Mouse (Mus musculus) liver, embryonic 11.5 days (tissue): ENCODE measurements around the gene Rab5c. TPM values are rescaled to one million over a fixed set of nuclear protein-coding genes. Genes with fewer than 3 reads are reported as not detected.
A peak's percentile ranks its signal among the peaks of the same experiment; 100 is the strongest.

Experiments
- ATAC-seq: fragments of 200-750 bp; cut with Nextera tagmentation; replicated peaks from 2 replicates; pipeline ENCODE4 v1.8.0; 2017; ENCODE audit warnings: moderate number of reproducible peaks, mild to moderate bottlenecking, moderate TSS enrichment, moderate library complexity; ENCODE audit not compliant: low FRiP score
- DNase-seq: peaks from one replicate; pipeline ENCODE4 v3.0.0-alpha.2; 2017; ENCODE audit warnings: low spot score
- H3K27ac ChIP-seq: fragments of 300-500 bp; sonication (generic); 2 replicates; pipeline ENCODE4 v1.5.1; 2014; ENCODE audit warnings: mild to moderate bottlenecking, low read depth, low read length, control low read depth
- H3K27me3 ChIP-seq: fragments of 300-500 bp; sonication (generic); replicated peaks from 2 replicates; pipeline ENCODE4 v1.6.1; 2014; ENCODE audit warnings: low read length, mixed read lengths; ENCODE audit not compliant: control insufficient read depth, insufficient read depth
- H3K36me3 ChIP-seq: fragments of 300-500 bp; sonication (generic); 2 replicates; pipeline ENCODE4 v1.6.1; 2014; ENCODE audit warnings: mild to moderate bottlenecking, low read length, moderate library complexity, mixed read lengths; ENCODE audit not compliant: control insufficient read depth, insufficient read depth
- H3K4me1 ChIP-seq: fragments of 300-500 bp; sonication (generic); replicated peaks from 2 replicates; pipeline ENCODE4 v1.6.1; 2014; ENCODE audit warnings: low read length, mixed read lengths; ENCODE audit not compliant: control insufficient read depth, insufficient read depth
- H3K4me2 ChIP-seq: fragments of 300-500 bp; sonication (generic); 2 replicates; pipeline ENCODE4 v1.6.1; 2014; ENCODE audit warnings: mild to moderate bottlenecking, control low read depth, moderate library complexity
- H3K4me3 ChIP-seq: fragments of 300-500 bp; sonication (generic); 2 replicates; pipeline ENCODE4 v1.5.1; 2014; ENCODE audit warnings: low read depth, low read length, control low read depth
- H3K9ac ChIP-seq: fragments of 300-500 bp; sonication (generic); 2 replicates; pipeline ENCODE4 v1.6.1; 2014; ENCODE audit warnings: low read depth, low read length, control low read depth
- H3K9me3 ChIP-seq: fragments of 300-500 bp; sonication (generic); 2 replicates; pipeline ENCODE4 v1.6.1; 2016; ENCODE audit warnings: low read length, inconsistent platforms, mixed read lengths; ENCODE audit not compliant: control insufficient read depth
- WGBS: fragments of 180-500 bp; shearing (Covaris S2); extraction: QIAGEN DNeasy Blood & Tissue Kit; methylation state at CpG from one replicate; pipeline ENCODE4 v1.1.7; 2014; 5-methylcytosine and 5-hydroxymethylcytosine counted together
- polyA plus RNA-seq: library from polyadenylated mRNA; unstranded; fragments of >200 nt; fragmentation: Nextera tagmentation; extraction: Ambion mirVana; gene quantifications from 2 replicates; pipeline ENCODE4 v1.2.1, GENCODE M21; 2014

Rab5c gene
- polyA plus RNA-seq, 1 experiment from 2014 or later = 51.2 TPM

DNA sequence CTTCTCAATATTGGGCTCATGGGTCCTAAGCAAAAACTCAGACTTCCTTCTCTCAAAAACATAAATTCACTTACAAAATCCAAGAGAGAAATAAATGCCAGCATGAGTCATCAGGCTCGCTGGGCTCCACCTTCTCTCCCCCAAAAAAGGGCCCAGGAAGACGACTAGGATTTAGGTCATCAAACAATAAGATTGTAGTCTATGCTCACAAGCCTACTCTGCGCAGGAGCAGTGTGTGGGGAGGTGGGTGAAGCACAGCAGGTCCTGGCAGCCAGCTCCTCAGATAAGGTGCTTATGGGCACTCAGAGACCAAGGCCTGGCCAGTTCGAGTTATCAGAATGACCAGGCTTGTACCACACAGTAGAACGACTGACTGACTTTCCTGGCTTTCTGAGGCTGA is 17.7 kb downstream of the Rab5c start:
- Histone ChIP-seq H3K9ac (no peak overlapping the region), H3K4me1 (peaks cover 51% of the 10 kb centered on the region), H3K27ac (peak overlapping the region; percentile 74; the same call in 1 of the 2 replicates), H3K27me3 (no peaks in the 10 kb centered on the region), H3K4me2 (no peak overlapping the region), H3K36me3 (peaks cover 31% of the 10 kb centered on the region), H3K9me3 (no peaks in the 10 kb centered on the region), H3K4me3 (no peak overlapping the region)
- ATAC-seq (no peak), DNase-seq (no peak)
- 47% methylated on average over 5 of the region's 5 CpGs for WGBS

DNA sequence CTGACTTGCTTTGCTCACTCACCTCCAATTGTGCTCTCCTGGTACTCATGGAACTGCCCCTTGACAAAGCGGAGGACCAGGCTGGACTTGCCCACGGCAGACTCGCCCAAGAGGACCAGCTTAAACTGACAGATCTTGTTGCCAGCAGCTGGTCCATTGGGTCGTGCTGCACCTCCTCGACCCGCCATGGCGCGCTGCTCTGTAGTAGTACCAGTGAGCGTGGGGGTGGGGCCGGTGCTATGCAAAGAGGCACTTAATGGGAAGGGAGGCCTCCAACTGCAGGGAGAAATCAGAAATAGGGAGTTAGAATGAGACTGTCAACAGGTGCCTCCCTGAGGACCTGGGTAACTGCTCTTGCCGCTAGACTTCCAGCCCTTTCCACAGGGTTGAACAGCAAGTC is 18.1 kb downstream of the Rab5c start:
- no peak for DNase-seq
- WGBS = 80% methylated on average over 11 of the region's 11 CpGs
- H3K9ac ChIP-seq = no peak overlapping the region
- H3K27ac ChIP-seq = peak overlapping the region; percentile 7; the same call in 1 of the 2 replicates
- H3K36me3 ChIP-seq = peaks cover 33% of the 10 kb centered on the region
- no peaks in the 10 kb centered on the region for H3K27me3 ChIP-seq
- no peaks in the 10 kb centered on the region for H3K9me3 ChIP-seq
- peaks cover 47% of the 10 kb centered on the region for H3K4me1 ChIP-seq
- H3K4me2 ChIP-seq = no peak overlapping the region
- no peak overlapping the region for H3K4me3 ChIP-seq
- no peak for ATAC-seq

DNA sequence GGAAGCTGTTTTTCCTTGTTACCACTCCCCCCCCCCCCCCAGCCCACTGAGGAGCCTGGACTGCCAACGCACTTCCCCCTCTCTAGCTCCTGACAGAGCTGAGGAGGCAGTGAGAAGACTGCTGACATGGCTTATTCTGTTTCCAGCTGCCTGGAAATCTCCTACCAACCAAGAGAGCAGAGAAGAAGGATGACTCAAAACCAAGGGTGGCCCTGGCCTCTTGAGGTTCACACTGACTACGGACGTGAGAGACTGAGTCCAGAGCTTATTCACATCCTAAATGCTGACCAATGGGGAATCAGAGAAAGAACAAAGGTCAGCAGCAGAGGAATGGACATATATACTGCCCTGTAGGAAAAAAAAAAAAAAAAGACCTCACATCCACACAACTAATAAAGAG is 18.7 kb downstream of the Rab5c start:
- no peak for DNase-seq
- Histone ChIP-seq H3K4me2 (no peak overlapping the region), H3K27ac (no peak overlapping the region; the same call in 1 of the 2 replicates), H3K4me1 (peaks cover 47% of the 10 kb centered on the region), H3K9ac (no peak overlapping the region), H3K27me3 (no peaks in the 10 kb centered on the region), H3K9me3 (no peaks in the 10 kb centered on the region), H3K4me3 (no peak overlapping the region), H3K36me3 (peaks cover 33% of the 10 kb centered on the region)
- ATAC-seq = no peak
- WGBS = 76% methylated on average over 3 of the region's 3 CpGs

- Histone ChIP-seq H3K27me3 (no peaks in the 10 kb centered on the region), H3K27ac (no peak overlapping the region), H3K9ac (no peak overlapping the region), H3K9me3 (no peaks in the 10 kb centered on the region), H3K4me3 (no peak overlapping the region), H3K4me2 (no peak overlapping the region), H3K36me3 (peaks cover 33% of the 10 kb centered on the region), H3K4me1 (peaks cover 49% of the 10 kb centered on the region)
- ATAC-seq = no peak
- no peak for DNase-seq
- WGBS = 85% methylated on average over 4 of the region's 4 CpGs
These were observed 19.1 kb downstream of the Rab5c start for GRCm38 (mm10) chr11:100718866-100719265.

- DNase-seq (no peak), ATAC-seq (no peak)
- Histone ChIP-seq H3K9me3 (no peaks in the 10 kb centered on the region), H3K4me1 (peaks cover 51% of the 10 kb centered on the region), H3K36me3 (peaks cover 33% of the 10 kb centered on the region), H3K4me3 (no peak overlapping the region), H3K27ac (no peak overlapping the region), H3K4me2 (no peak overlapping the region), H3K9ac (no peak overlapping the region), H3K27me3 (no peaks in the 10 kb centered on the region)
- WGBS = 88% methylated on average over 7 of the region's 7 CpGs
These were observed 19.6 kb downstream of the Rab5c start for GRCm38 (mm10) chr11:100718462-100718861.

- peaks cover 44% of the 10 kb centered on the region for H3K4me1 ChIP-seq
- 86% methylated on average over 3 of the region's 3 CpGs for WGBS
- ATAC-seq (no peak), DNase-seq (no peak)
- H3K9me3 ChIP-seq = no peaks in the 10 kb centered on the region
- H3K27me3 ChIP-seq = no peaks in the 10 kb centered on the region
- no peak overlapping the region for H3K9ac ChIP-seq
- no peak overlapping the region for H3K4me3 ChIP-seq
- no peak overlapping the region for H3K4me2 ChIP-seq
- no peak overlapping the region for H3K27ac ChIP-seq
- H3K36me3 ChIP-seq = peaks cover 33% of the 10 kb centered on the region
These were observed 21.4 kb downstream of the Rab5c start for GRCm38 (mm10) chr11:100716649-100717048.

GRCm38 (mm10) chr11:100714948-100715347 is 23.1 kb downstream of the Rab5c start:
- H3K9ac ChIP-seq = no peak overlapping the region
- H3K4me3 ChIP-seq = no peak overlapping the region
- WGBS = 90% methylated on average over 6 of the region's 6 CpGs
- DNase-seq (no peak), ATAC-seq (no peak)
- H3K36me3 ChIP-seq = peaks cover 39% of the 10 kb centered on the region
- no peak overlapping the region for H3K4me2 ChIP-seq
- 0 out of 2 replicates have a peak overlapping the region, but pooled peaks have one; percentile 88 for H3K27ac ChIP-seq
- H3K4me1 ChIP-seq = peaks cover 36% of the 10 kb centered on the region
- no peaks in the 10 kb centered on the region for H3K27me3 ChIP-seq
- H3K9me3 ChIP-seq = no peaks in the 10 kb centered on the region

GRCm38 (mm10) chr11:100714534-100714915 is 23.5 kb downstream of the Rab5c start:
- WGBS = 42% methylated on average over 6 of the region's 6 CpGs
- Histone ChIP-seq H3K9ac (peak overlapping the region; percentile 68), H3K36me3 (peaks cover 34% of the 10 kb centered on the region), H3K4me1 (peaks cover 34% of the 10 kb centered on the region), H3K27me3 (no peaks in the 10 kb centered on the region), H3K4me2 (peak overlapping the region; percentile 95), H3K4me3 (peak overlapping the region; percentile 48), H3K27ac (peak overlapping the region; percentile 88), H3K9me3 (no peaks in the 10 kb centered on the region)
- ATAC-seq (peak; percentile 38), DNase-seq (peak; percentile 70)

- DNase-seq (peak; percentile 86), ATAC-seq (peak; percentile 73)
- no peaks in the 10 kb centered on the region for H3K27me3 ChIP-seq
- peak within 1 kb of the TSS; percentile 98 for H3K9ac ChIP-seq
- H3K36me3 ChIP-seq = peaks cover 36% of the 10 kb centered on the region
- peak within 1 kb of the TSS; percentile 88 for H3K27ac ChIP-seq
- H3K4me2 ChIP-seq = peak within 1 kb of the TSS; percentile 95
- H3K4me3 ChIP-seq = peak within 1 kb of the TSS; percentile 48
- 3% methylated on average over 38 of the region's 38 CpGs for WGBS
- H3K9me3 ChIP-seq = no peaks in the 10 kb centered on the region
- peaks cover 33% of the 10 kb centered on the region for H3K4me1 ChIP-seq
These were observed 24.1 kb downstream of the Rab5c start, which contains the start of gene Hspb9 for GRCm38 (mm10) chr11:100713735-100714533. Gene Hspb9 (plus strand): TSS chr11:100713850.
